Mouse (Mus musculus): Measurements from ENCODE around the gene Trp53rkb. TPM values are rescaled to one million over a fixed set of nuclear protein-coding genes. Genes with fewer than 3 reads are reported as not detected.

The Trp53rkb gene
- polyA plus RNA-seq, 1 experiment from 2014 or later: 10.0 TPM

DNA sequence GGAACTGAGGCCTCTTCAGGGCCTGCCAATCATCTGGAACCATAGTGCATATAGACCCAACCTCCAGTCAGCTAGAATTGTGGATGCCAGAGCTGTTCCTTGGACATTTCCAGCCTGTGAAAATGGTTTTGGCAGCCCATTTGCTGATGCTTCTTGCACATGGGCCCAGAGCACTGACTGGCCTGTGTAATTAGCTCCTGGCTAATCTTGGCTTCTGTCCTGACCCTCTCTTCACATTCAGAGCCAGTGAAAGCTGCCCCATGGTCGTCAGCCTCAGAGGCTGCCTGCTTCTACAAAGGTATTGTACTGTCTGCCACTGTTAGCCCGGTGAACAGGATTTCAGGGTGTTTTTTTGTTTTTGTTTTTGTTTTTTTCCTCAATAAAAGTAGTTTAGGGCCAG lies 30.6 kb downstream of the Trp53rkb start:
- Histone ChIP-seq H3K27ac (no peak overlapping the region), H3K9me3 (no peaks in the 10 kb centered on the region), H3K9ac (no peak overlapping the region), H3K36me3 (replicated peaks) (no peaks in the 10 kb centered on the region), H3K4me1 (no peaks in the 10 kb centered on the region), H3K4me3 (replicated peaks) (no peak overlapping the region), H3K4me2 (no peak overlapping the region), H3K27me3 (no peaks in the 10 kb centered on the region)
- 61% methylated on average over 2 of the region's 2 CpGs for WGBS
- no peak for ATAC-seq (ENCODE audit: low FRiP score)

DNA sequence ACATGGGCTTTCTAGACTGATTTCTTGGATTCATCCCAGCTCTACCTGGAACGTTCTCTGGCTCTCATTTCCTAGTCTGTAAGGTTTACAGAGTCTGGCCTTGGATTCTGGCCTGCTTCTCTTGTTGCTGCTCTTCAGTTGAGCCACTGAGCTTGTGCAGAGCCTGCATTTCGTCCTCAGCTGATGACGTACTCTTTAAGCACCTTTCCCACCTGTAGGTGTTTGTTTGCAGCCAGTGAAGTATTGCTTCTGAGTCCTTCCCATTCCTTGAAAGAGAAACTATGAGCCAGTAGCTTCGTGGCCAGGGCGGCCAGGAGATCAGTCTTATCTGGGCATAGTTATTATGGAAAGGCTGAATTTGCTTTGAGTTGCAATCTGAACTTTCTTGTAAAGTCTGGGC lies 32.1 kb downstream of the Trp53rkb start:
- Histone ChIP-seq H3K27ac (no peak overlapping the region), H3K27me3 (no peaks in the 10 kb centered on the region), H3K4me2 (no peak overlapping the region), H3K9me3 (no peaks in the 10 kb centered on the region), H3K4me3 (replicated peaks) (no peak overlapping the region), H3K9ac (no peak overlapping the region), H3K36me3 (replicated peaks) (no peaks in the 10 kb centered on the region), H3K4me1 (no peaks in the 10 kb centered on the region)
- 94% methylated on average over 5 of the region's 5 CpGs for WGBS
- no peak for ATAC-seq (ENCODE audit: low FRiP score)

DNA sequence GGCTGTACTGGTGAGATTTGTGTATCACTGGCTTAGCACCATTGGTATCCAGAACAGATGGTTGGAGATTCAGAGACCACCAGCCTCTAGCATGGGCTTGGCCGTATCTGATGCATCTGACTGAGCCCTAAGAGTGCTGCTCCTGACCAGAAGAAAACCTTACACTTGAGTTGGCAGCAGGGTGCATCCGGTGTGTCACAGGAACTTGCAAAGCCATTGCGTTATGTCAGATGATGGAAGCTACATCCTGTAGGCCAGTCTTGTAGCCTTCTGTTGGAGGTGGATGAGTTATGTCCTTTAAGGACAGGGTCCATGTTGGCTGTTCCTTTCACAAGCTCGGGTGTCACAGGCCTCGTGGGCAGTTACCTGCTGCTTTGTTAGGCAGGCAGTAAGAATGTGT lies 32.7 kb downstream of the Trp53rkb start:
- Histone ChIP-seq H3K4me1 (no peaks in the 10 kb centered on the region), H3K4me2 (no peak overlapping the region), H3K9me3 (no peaks in the 10 kb centered on the region), H3K9ac (no peak overlapping the region), H3K27me3 (no peaks in the 10 kb centered on the region), H3K4me3 (replicated peaks) (no peak overlapping the region), H3K36me3 (replicated peaks) (no peaks in the 10 kb centered on the region), H3K27ac (no peak overlapping the region)
- 90% methylated on average over 5 of the region's 5 CpGs for WGBS
- ATAC-seq (ENCODE audit: low FRiP score): no peak

DNA sequence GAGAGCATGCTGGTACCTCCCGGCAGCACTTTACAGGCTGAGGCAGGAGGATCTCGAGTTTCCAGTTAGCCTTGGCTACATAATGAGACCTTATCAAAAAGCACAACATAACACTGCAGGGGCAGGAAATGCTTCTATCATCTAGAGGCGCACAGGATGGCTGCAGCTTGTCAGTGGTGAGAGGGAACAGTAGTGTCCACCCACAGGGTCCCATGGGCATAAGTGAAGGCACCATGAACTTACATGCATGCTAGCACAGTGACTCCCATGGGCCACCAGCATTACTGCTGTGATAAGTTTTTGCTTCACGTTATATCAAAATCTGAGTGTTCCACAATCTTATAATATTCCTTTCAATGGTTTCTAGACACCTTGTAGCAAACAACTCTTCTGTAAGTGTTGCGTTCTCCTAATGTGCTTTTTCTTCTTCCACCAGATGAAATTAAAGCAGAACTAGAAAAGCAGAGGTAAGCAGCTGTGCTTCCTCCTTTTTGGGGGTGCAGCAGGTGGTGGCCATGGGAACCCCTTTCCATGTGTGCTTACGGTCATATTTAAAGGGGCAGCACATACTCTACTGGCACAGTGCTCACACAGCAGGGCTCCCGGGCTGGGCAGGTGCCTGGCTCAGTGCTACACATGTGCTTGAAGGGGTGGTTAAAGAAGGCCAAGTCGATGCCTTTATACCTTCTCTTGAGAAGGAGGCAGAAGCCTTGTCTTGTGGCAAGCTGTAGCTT lies 34.3 kb downstream of the Trp53rkb start:
- Histone ChIP-seq H3K9ac (no peak overlapping the region), H3K27ac (no peak overlapping the region), H3K9me3 (no peaks in the 10 kb centered on the region), H3K36me3 (replicated peaks) (no peaks in the 10 kb centered on the region), H3K27me3 (no peaks in the 10 kb centered on the region), H3K4me3 (replicated peaks) (no peak overlapping the region), H3K4me1 (no peaks in the 10 kb centered on the region), H3K4me2 (no peak overlapping the region)
- no peak for ATAC-seq (ENCODE audit: low FRiP score)
- 96% methylated on average over 8 of the region's 8 CpGs for WGBS

DNA sequence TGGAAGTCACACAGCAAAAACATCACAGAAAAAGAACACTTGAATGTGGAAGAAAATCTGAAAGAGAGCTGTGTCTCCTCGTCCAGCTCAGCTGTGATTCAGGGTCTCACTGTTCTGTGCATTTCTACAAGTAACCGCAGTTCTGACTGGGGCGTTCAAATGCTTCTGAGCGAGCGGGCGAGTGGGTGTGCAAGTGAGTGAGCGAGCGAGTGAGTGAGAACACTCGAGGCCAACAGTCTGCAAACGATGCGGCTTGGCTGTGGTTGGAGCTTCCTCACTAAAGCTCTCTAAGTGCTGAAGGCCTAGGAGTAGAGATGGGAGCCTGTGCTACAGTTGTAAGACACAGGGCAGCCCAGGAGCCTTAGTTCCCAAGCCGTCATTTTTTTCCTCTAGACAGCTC lies 36.0 kb downstream of the Trp53rkb start:
- WGBS: 93% methylated on average over 12 of the region's 12 CpGs
- no peaks in the 10 kb centered on the region for H3K9me3 ChIP-seq

DNA sequence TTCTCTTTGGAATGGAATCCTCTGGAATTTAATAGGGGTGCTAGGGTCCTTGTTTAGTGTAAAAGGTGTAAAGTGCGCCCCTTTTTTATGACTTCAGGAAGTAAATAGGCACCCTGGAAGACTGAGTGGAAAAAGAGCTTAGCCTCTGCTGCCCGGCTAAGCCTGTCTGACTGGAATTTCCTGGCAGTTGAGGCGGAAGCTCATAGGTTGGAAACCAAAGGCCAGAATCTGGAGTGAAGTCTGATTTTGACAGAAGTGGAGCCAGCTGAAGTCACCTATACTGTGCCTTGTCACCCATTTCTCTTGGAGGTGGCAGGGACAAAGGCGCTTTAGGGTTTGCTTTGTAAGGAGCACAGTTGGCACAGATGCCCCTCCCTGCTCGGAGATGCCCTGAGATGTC lies 38.0 kb downstream of the Trp53rkb start:
- Histone ChIP-seq H3K9ac (no peak overlapping the region), H3K4me1 (no peaks in the 10 kb centered on the region), H3K4me2 (no peak overlapping the region), H3K36me3 (replicated peaks) (no peaks in the 10 kb centered on the region), H3K9me3 (no peaks in the 10 kb centered on the region), H3K27ac (no peak overlapping the region), H3K4me3 (replicated peaks) (no peak overlapping the region), H3K27me3 (no peaks in the 10 kb centered on the region)
- WGBS: 97% methylated on average over 5 of the region's 5 CpGs
- no peak for ATAC-seq (ENCODE audit: low FRiP score)

More for the DNA sequence above, 36.0 kb downstream of the Trp53rkb start:
- no peak overlapping the region for H3K4me2 ChIP-seq
- no peak for ATAC-seq (ENCODE audit: low FRiP score)
- H3K4me3 ChIP-seq (replicated peaks): no peak overlapping the region
- H3K27me3 ChIP-seq: no peaks in the 10 kb centered on the region
- no peak overlapping the region for H3K27ac ChIP-seq
- H3K9ac ChIP-seq: no peak overlapping the region
- H3K4me1 ChIP-seq: no peaks in the 10 kb centered on the region
- H3K36me3 ChIP-seq (replicated peaks): no peaks in the 10 kb centered on the region

DNA sequence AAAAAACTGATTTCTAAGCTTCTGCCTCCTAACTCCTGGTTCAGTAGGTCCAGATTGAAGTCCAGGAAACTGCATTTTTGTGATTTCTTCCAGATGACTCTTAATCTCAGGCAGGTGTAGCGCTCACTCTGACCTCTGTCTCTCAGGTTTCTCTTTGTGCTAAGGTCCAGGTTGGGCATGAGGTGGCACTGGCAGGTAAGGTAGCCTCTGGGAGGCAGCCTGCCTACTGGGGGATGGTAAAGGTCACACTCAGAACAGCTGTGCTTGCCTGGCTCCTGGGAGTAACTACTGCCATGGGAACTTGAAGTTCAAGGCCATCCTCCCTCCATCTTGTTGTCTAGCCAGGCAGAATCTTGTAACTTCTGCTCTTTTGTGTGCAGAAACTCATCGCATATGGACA lies 41.8 kb downstream of the Trp53rkb start:
- ATAC-seq (ENCODE audit: low FRiP score): no peak
- H3K9me3 ChIP-seq: no peaks in the 10 kb centered on the region
- H3K27me3 ChIP-seq: no peaks in the 10 kb centered on the region
- H3K4me3 ChIP-seq (replicated peaks): no peak overlapping the region
- H3K4me1 ChIP-seq: no peaks in the 10 kb centered on the region
- H3K27ac ChIP-seq: no peak overlapping the region
- no peak overlapping the region for H3K9ac ChIP-seq
- peaks cover 5% of the 10 kb centered on the region for H3K36me3 ChIP-seq (replicated peaks)
- H3K4me2 ChIP-seq: no peak overlapping the region
- 91% methylated on average over 2 of the region's 2 CpGs for WGBS

DNA sequence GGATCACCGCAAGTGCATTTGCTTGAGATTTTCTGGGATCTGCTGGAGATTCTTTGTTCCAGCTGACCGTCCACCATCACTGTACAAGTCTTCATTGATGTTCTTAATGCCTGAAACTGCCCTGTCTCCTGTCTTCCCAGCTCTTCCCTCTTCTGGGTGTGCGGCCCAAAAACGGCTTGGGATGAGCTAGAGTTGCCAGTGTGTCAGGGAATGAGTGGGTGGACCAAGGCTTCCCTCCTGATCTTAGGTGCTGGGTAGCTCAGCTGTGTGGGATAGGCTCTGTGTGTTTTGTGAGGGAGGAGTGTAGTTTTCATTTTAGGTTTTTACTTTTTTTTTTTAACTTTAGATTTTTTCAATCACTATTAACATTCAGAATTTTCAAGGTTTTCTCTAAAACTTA lies 42.5 kb downstream of the Trp53rkb start:
- ATAC-seq (ENCODE audit: low FRiP score): no peak
- no peak overlapping the region for H3K4me2 ChIP-seq
- no peaks in the 10 kb centered on the region for H3K9me3 ChIP-seq
- no peaks in the 10 kb centered on the region for H3K27me3 ChIP-seq
- 92% methylated on average over 4 of the region's 4 CpGs for WGBS
- H3K4me1 ChIP-seq: no peaks in the 10 kb centered on the region
- no peak overlapping the region for H3K4me3 ChIP-seq (replicated peaks)
- H3K27ac ChIP-seq: no peak overlapping the region
- H3K36me3 ChIP-seq (replicated peaks): peaks cover 5% of the 10 kb centered on the region
- no peak overlapping the region for H3K9ac ChIP-seq

DNA sequence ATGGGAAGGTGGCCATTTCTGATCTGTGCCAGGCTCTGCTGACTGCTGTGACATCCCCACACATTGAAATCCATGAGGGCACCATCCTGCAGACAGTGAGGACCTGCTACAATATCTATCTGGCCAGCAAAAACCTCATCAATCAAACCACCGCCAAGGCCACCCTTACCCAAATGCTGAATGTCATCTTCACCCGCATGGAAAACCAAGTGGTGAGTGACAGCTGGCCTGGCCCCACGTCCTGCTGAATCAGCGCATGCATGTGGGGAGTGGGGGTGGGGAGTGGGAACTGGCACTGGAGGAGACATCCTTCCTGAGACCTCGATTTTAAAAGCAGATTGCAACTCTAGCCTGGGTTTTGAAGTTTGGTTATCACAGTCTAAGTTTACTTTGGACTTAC lies 43.2 kb downstream of the Trp53rkb start:
- peaks cover 5% of the 10 kb centered on the region for H3K36me3 ChIP-seq (replicated peaks)
- WGBS: 80% methylated on average over 5 of the region's 5 CpGs
- no peak overlapping the region for H3K27ac ChIP-seq

DNA sequence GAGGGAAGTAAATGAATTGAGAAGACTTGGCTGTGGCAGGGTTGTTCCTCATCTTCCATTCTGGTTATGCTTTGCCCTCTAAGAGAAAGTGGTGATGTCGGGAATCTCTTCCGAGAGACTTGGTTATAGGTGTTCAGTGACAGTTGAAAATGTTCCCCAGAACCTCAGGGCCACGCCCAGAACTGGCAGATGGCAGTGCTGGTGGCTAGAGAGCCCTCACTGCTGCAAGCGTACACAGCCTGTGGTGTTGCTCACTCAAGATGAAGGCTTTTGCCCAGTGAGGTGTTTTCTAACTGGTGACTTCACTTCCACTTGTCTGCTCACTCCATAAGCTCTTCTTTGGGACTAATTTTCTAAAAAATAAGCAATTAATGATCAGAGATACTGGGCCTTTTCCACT lies 49.5 kb downstream of the Trp53rkb start:
- Histone ChIP-seq H3K4me3 (replicated peaks) (no peak overlapping the region), H3K9me3 (no peaks in the 10 kb centered on the region), H3K4me2 (no peak overlapping the region), H3K27me3 (no peaks in the 10 kb centered on the region), H3K9ac (no peak overlapping the region), H3K27ac (no peak overlapping the region), H3K36me3 (replicated peaks) (no peaks in the 10 kb centered on the region; the same call in 1 of the 2 replicates), H3K4me1 (0 out of 2 replicates have a peak, but pooled peaks cover 2% of the 10 kb centered on the region)
- ATAC-seq (ENCODE audit: low FRiP score): no peak
- 93% methylated on average over 4 of the region's 4 CpGs for WGBS

More for the DNA sequence above, 43.2 kb downstream of the Trp53rkb start:
- H3K9me3 ChIP-seq: no peaks in the 10 kb centered on the region
- H3K4me3 ChIP-seq (replicated peaks): no peak overlapping the region
- H3K9ac ChIP-seq: no peak overlapping the region
- H3K4me2 ChIP-seq: no peak overlapping the region
- no peaks in the 10 kb centered on the region for H3K4me1 ChIP-seq
- H3K27me3 ChIP-seq: no peaks in the 10 kb centered on the region
- no peak for ATAC-seq (ENCODE audit: low FRiP score)

Other genes with a start within 250 kb of the Trp53rkb start
- gene Prex1, start 78.7 kb upstream of the Trp53rkb start, polyA plus RNA-seq (2016; fragmentation: Nextera tagmentation; extraction: Ambion mirVana): 29.9 and 30.7 TPM in 2 replicates
- gene Arfgef2, start 13.1 kb downstream of the Trp53rkb start, polyA plus RNA-seq (2016; fragmentation: Nextera tagmentation; extraction: Ambion mirVana): 5.3 and 5.8 TPM in 2 replicates
- 173 and 188 TPM in 2 replicates for gene Cse1l, start 113.5 kb downstream of the Trp53rkb start, polyA plus RNA-seq (2016; fragmentation: Nextera tagmentation; extraction: Ambion mirVana)
- gene Stau1, start 203.8 kb downstream of the Trp53rkb start, polyA plus RNA-seq (2016; fragmentation: Nextera tagmentation; extraction: Ambion mirVana): 121 and 125 TPM in 2 replicates
- 55.9 and 56.6 TPM in 2 replicates for gene Ddx27, start 222.7 kb downstream of the Trp53rkb start, polyA plus RNA-seq (2016; fragmentation: Nextera tagmentation; extraction: Ambion mirVana)